Mouse (Mus musculus): ENCODE measurements around the gene Rmnd5b. TPM values are rescaled to one million over a fixed set of nuclear protein-coding genes. Genes with fewer than 3 reads are reported as not detected.

Gene Rmnd5b
- polyA plus RNA-seq, 1 experiment from 2014 or later: 77.7 TPM

GRCm38 (mm10) chr11:51597553-51597952 lies 38.1 kb downstream of the Rmnd5b start:
- no peaks in the 10 kb centered on the region for H3K9me3 ChIP-seq
- H3K9ac ChIP-seq (replicated peaks): no peak overlapping the region
- no peak for ATAC-seq (replicated peaks)
- WGBS: 72% methylated on average over 2 of the region's 2 CpGs
- peaks cover 16% of the 10 kb centered on the region for H3K4me1 ChIP-seq
- H3K4me3 ChIP-seq: no peak overlapping the region
- H3K27ac ChIP-seq (replicated peaks): no peak overlapping the region
- no peaks in the 10 kb centered on the region for H3K27me3 ChIP-seq
- peaks cover 97% of the 10 kb centered on the region for H3K36me3 ChIP-seq
- no peak overlapping the region for H3K4me2 ChIP-seq (replicated peaks)

- Histone ChIP-seq H3K36me3 (peaks cover 94% of the 10 kb centered on the region), H3K9me3 (no peaks in the 10 kb centered on the region), H3K27me3 (no peaks in the 10 kb centered on the region), H3K4me3 (no peak overlapping the region), H3K9ac (replicated peaks) (no peak overlapping the region), H3K4me2 (replicated peaks) (no peak overlapping the region), H3K27ac (replicated peaks) (no peak overlapping the region), H3K4me1 (no peaks in the 10 kb centered on the region)
- ATAC-seq (replicated peaks): no peak
- 95% methylated on average over 1 of the region's 1 CpGs for WGBS
These were observed 40.1 kb downstream of the Rmnd5b start for GRCm38 (mm10) chr11:51595459-51596083.

- Histone ChIP-seq H3K27ac (replicated peaks) (no peak overlapping the region), H3K36me3 (peaks cover 92% of the 10 kb centered on the region), H3K4me2 (replicated peaks) (no peak overlapping the region), H3K4me3 (no peak overlapping the region), H3K9ac (replicated peaks) (no peak overlapping the region), H3K9me3 (no peaks in the 10 kb centered on the region), H3K4me1 (no peaks in the 10 kb centered on the region), H3K27me3 (no peaks in the 10 kb centered on the region)
- WGBS: 74% methylated on average over 3 of the region's 3 CpGs
- no peak for ATAC-seq (replicated peaks)
These were observed 40.9 kb downstream of the Rmnd5b start for GRCm38 (mm10) chr11:51594715-51595350.

- no peak overlapping the region for H3K4me3 ChIP-seq
- 90% methylated on average over 6 of the region's 6 CpGs for WGBS
- ATAC-seq (replicated peaks): no peak
These were observed 41.8 kb downstream of the Rmnd5b start for GRCm38 (mm10) chr11:51593849-51594248.

GRCm38 (mm10) chr11:51593368-51593767 lies 42.3 kb downstream of the Rmnd5b start:
- no peak overlapping the region for H3K9ac ChIP-seq (replicated peaks)
- H3K4me3 ChIP-seq: no peak overlapping the region
- H3K9me3 ChIP-seq: no peaks in the 10 kb centered on the region
- H3K27ac ChIP-seq (replicated peaks): no peak overlapping the region
- ATAC-seq (replicated peaks): no peak
- H3K4me2 ChIP-seq (replicated peaks): no peak overlapping the region
- WGBS: 93% methylated on average over 4 of the region's 4 CpGs
- H3K36me3 ChIP-seq: peaks cover 92% of the 10 kb centered on the region
- H3K4me1 ChIP-seq: no peaks in the 10 kb centered on the region
- no peaks in the 10 kb centered on the region for H3K27me3 ChIP-seq

More at GRCm38 (mm10) chr11:51593849-51594248, 41.8 kb downstream of the Rmnd5b start:
- no peaks in the 10 kb centered on the region for H3K9me3 ChIP-seq
- H3K36me3 ChIP-seq: peaks cover 92% of the 10 kb centered on the region
- H3K27me3 ChIP-seq: no peaks in the 10 kb centered on the region
- no peak overlapping the region for H3K27ac ChIP-seq (replicated peaks)
- H3K9ac ChIP-seq (replicated peaks): no peak overlapping the region
- H3K4me2 ChIP-seq (replicated peaks): no peak overlapping the region
- H3K4me1 ChIP-seq: no peaks in the 10 kb centered on the region

- Histone ChIP-seq H3K4me3 (no peak overlapping the region), H3K27me3 (no peaks in the 10 kb centered on the region), H3K9me3 (no peaks in the 10 kb centered on the region), H3K36me3 (peaks cover 91% of the 10 kb centered on the region), H3K4me1 (no peaks in the 10 kb centered on the region), H3K9ac (replicated peaks) (no peak overlapping the region), H3K4me2 (replicated peaks) (no peak overlapping the region), H3K27ac (replicated peaks) (no peak overlapping the region)
- WGBS: 94% methylated on average over 7 of the region's 7 CpGs
- ATAC-seq (replicated peaks): no peak
These were observed 43.8 kb downstream of the Rmnd5b start for GRCm38 (mm10) chr11:51591915-51592314.

GRCm38 (mm10) chr11:51591168-51591567 lies 44.5 kb downstream of the Rmnd5b start:
- H3K4me1 ChIP-seq: no peaks in the 10 kb centered on the region
- peaks cover 91% of the 10 kb centered on the region for H3K36me3 ChIP-seq
- no peak overlapping the region for H3K9ac ChIP-seq (replicated peaks)
- ATAC-seq (replicated peaks): no peak
- H3K27me3 ChIP-seq: no peaks in the 10 kb centered on the region
- no peak overlapping the region for H3K4me2 ChIP-seq (replicated peaks)
- H3K9me3 ChIP-seq: no peaks in the 10 kb centered on the region
- no peak overlapping the region for H3K27ac ChIP-seq (replicated peaks)
- no peak overlapping the region for H3K4me3 ChIP-seq
- 71% methylated on average over 7 of the region's 7 CpGs for WGBS

- ATAC-seq (replicated peaks): no peak
- Histone ChIP-seq H3K4me3 (no peak overlapping the region), H3K27me3 (no peaks in the 10 kb centered on the region), H3K36me3 (peaks cover 80% of the 10 kb centered on the region), H3K9ac (replicated peaks) (no peak overlapping the region), H3K9me3 (no peaks in the 10 kb centered on the region), H3K4me2 (replicated peaks) (no peak overlapping the region), H3K27ac (replicated peaks) (no peak overlapping the region), H3K4me1 (peaks cover 10% of the 10 kb centered on the region)
These were observed 45.7 kb downstream of the Rmnd5b start for GRCm38 (mm10) chr11:51590002-51590401.

GRCm38 (mm10) chr11:51588833-51589232 lies 46.9 kb downstream of the Rmnd5b start:
- no peak overlapping the region for H3K4me2 ChIP-seq (replicated peaks)
- H3K4me3 ChIP-seq: no peak overlapping the region
- no peak overlapping the region for H3K9ac ChIP-seq (replicated peaks)
- H3K27me3 ChIP-seq: no peaks in the 10 kb centered on the region
- H3K36me3 ChIP-seq: peaks cover 70% of the 10 kb centered on the region
- 96% methylated on average over 3 of the region's 3 CpGs for WGBS
- ATAC-seq (replicated peaks): no peak
- no peak overlapping the region for H3K27ac ChIP-seq (replicated peaks)
- peaks cover 17% of the 10 kb centered on the region for H3K4me1 ChIP-seq
- no peaks in the 10 kb centered on the region for H3K9me3 ChIP-seq

- 93% methylated on average over 1 of the region's 1 CpGs for WGBS
- Histone ChIP-seq H3K36me3 (peaks cover 54% of the 10 kb centered on the region), H3K4me2 (replicated peaks) (no peak overlapping the region), H3K4me3 (no peak overlapping the region), H3K9ac (replicated peaks) (no peak overlapping the region), H3K4me1 (peaks cover 23% of the 10 kb centered on the region), H3K9me3 (no peaks in the 10 kb centered on the region), H3K27me3 (no peaks in the 10 kb centered on the region), H3K27ac (replicated peaks) (peak overlapping the region; percentile 35; the same call in 1 of the 2 replicates)
- no peak for ATAC-seq (replicated peaks)
These were observed 48.6 kb downstream of the Rmnd5b start for GRCm38 (mm10) chr11:51587059-51587458.

- no peak for ATAC-seq (replicated peaks)
- Histone ChIP-seq H3K9me3 (no peaks in the 10 kb centered on the region), H3K27me3 (no peaks in the 10 kb centered on the region), H3K9ac (replicated peaks) (no peak overlapping the region), H3K27ac (replicated peaks) (peak overlapping the region; percentile 35; the same call in 1 of the 2 replicates), H3K36me3 (peaks cover 49% of the 10 kb centered on the region), H3K4me1 (peaks cover 23% of the 10 kb centered on the region), H3K4me3 (no peak overlapping the region), H3K4me2 (replicated peaks) (no peak overlapping the region)
- 82% methylated on average over 13 of the region's 13 CpGs for WGBS
These were observed 49.3 kb downstream of the Rmnd5b start for GRCm38 (mm10) chr11:51586411-51586810.

GRCm38 (mm10) chr11:51585608-51586252 lies 50.0 kb downstream of the Rmnd5b start:
- Histone ChIP-seq H3K27ac (replicated peaks) (peak overlapping the region; percentile 96), H3K27me3 (no peaks in the 10 kb centered on the region), H3K9me3 (no peaks in the 10 kb centered on the region), H3K4me1 (peaks cover 23% of the 10 kb centered on the region), H3K36me3 (peaks cover 43% of the 10 kb centered on the region), H3K9ac (replicated peaks) (peak overlapping the region; percentile 70), H3K4me3 (peak overlapping the region; percentile 68), H3K4me2 (replicated peaks) (peak overlapping the region; percentile 91)
- ATAC-seq (replicated peaks): peak; percentile 17
- 68% methylated on average over 8 of the region's 8 CpGs for WGBS
